Comparison of ENCODE assay signal across 17 mouse cellular contexts in genomic region chr8:12398011-12398945, GRCm38 (mm10). TPM values are rescaled to one million over a fixed set of nuclear protein-coding genes. Genes with fewer than 3 reads are reported as not detected.
DNase-seq lines count a peak whose midpoint lies in the region; ATAC-seq lines count a peak whose summit lies in the region.
"Had no signal": no experiment of that assay in that cellular context is flagged by ENCODE, and none has a peak within 500 bp of the region (broad histone marks: within the 10 kb centered on the region; RNA-seq: fewer than 3 reads in every experiment).

No protein-coding gene starts in this region.

- peak overlapping the region; percentile 98 for H3K9ac ChIP-seq in forebrain, embryonic 12.5 days
- H3K9ac ChIP-seq in hindbrain, embryonic 16.5 days (ENCODE audit: low read depth, low read length): 0 out of 2 replicates have a peak overlapping the region, but pooled peaks have one; percentile 13
- H3K9ac ChIP-seq in neural tube, embryonic 11.5 days (ENCODE audit: low read length): peak overlapping the region; percentile 84
- H3K9ac ChIP-seq: lung, embryonic 15.5 days had no signal

- H3K4me3 ChIP-seq in forebrain, embryonic 12.5 days (replicated peaks): peak overlapping the region; percentile 89
- peak overlapping the region; percentile 48 for H3K4me3 ChIP-seq in hindbrain, embryonic 16.5 days (ENCODE audit: low read length)
- H3K4me3 ChIP-seq in neural tube, embryonic 11.5 days (ENCODE audit: low read depth, low read length): peak overlapping the region; percentile 67
- H3K4me3 ChIP-seq: megakaryocyte, embryonic 14.5 days had no signal

- 1% methylated on average over 21 of the region's 21 CpGs for whole genome bisulfite sequencing in forebrain, embryonic 12.5 days
- WGBS in hindbrain, embryonic 16.5 days: 4% methylated on average over 21 of the region's 21 CpGs
- 2% methylated on average over 21 of the region's 21 CpGs for WGBS in neural tube, embryonic 11.5 days

- DNase-seq in heart, adult 11 months: peak; percentile 53
- DNase-seq in heart, adult 18-20 months: no peak
- DNase-seq in neural tube, embryonic 11.5 days (ENCODE audit: low spot score): no peak
- DNase-seq in ovary, adult 18-20 months (ENCODE audit: low spot score): no peak
- DNase-seq in testis, postnatal 10 days (ENCODE audit: low spot score): no peak
- no peak for DNase-seq in layer of hippocampus, postnatal 14 days (ENCODE audit: low spot score in 2 of 2)
- DNase-seq: kidney, postnatal 10 days; liver; right cerebral cortex, adult 18-20 months; thymus, postnatal 25 days had no signal

- no peak for ATAC-seq in forebrain, embryonic 12.5 days (ENCODE audit: low FRiP score)
- ATAC-seq in hindbrain, embryonic 16.5 days: no peak
- ATAC-seq in neural tube, embryonic 11.5 days (ENCODE audit: insufficient read depth, low FRiP score, low TSS enrichment): no peak

- no peaks in the 10 kb centered on the region for H3K9me3 ChIP-seq in forebrain, embryonic 12.5 days
- no peaks in the 10 kb centered on the region for H3K9me3 ChIP-seq in hindbrain, embryonic 16.5 days (ENCODE audit: control insufficient read depth, low read length)
- no peaks in the 10 kb centered on the region for H3K9me3 ChIP-seq in neural tube, embryonic 11.5 days (ENCODE audit: control insufficient read depth, low read length)
- H3K9me3 ChIP-seq: lung, embryonic 15.5 days; megakaryocyte, embryonic 14.5 days had no signal

- peak overlapping the region; percentile 99 for H3K27ac ChIP-seq in forebrain, embryonic 12.5 days
- H3K27ac ChIP-seq in hindbrain, embryonic 16.5 days (ENCODE audit: low read depth, low read length): 0 out of 2 replicates have a peak overlapping the region, but pooled peaks have one; percentile 1
- no peak overlapping the region for H3K27ac ChIP-seq in neural tube, embryonic 11.5 days (ENCODE audit: low read depth, low read length)
- H3K27ac ChIP-seq: lung, embryonic 15.5 days had no signal

- H3K4me1 ChIP-seq in forebrain, embryonic 12.5 days: peaks cover 59% of the 10 kb centered on the region
- peaks cover 16% of the 10 kb centered on the region for H3K4me1 ChIP-seq in hindbrain, embryonic 16.5 days (ENCODE audit: control insufficient read depth, insufficient read depth, low read depth, low read length)
- H3K4me1 ChIP-seq in neural tube, embryonic 11.5 days (ENCODE audit: control insufficient read depth, insufficient read depth, low read length): peaks cover 31% of the 10 kb centered on the region

- H3K36me3 ChIP-seq in forebrain, embryonic 12.5 days (replicated peaks): no peaks in the 10 kb centered on the region; the same call in 1 of the 2 replicates
- no peaks in the 10 kb centered on the region for H3K36me3 ChIP-seq in hindbrain, embryonic 16.5 days (ENCODE audit: control insufficient read depth, insufficient read depth, low read length)
- H3K36me3 ChIP-seq in neural tube, embryonic 11.5 days (ENCODE audit: control insufficient read depth, insufficient read depth, low read length): no peaks in the 10 kb centered on the region
- H3K36me3 ChIP-seq: lung, embryonic 15.5 days had no signal

- H3K4me2 ChIP-seq in forebrain, embryonic 12.5 days: peak overlapping the region; percentile 82
- peak overlapping the region; percentile 0 for H3K4me2 ChIP-seq in hindbrain, embryonic 16.5 days (ENCODE audit: low read length)
- peak overlapping the region; percentile 67 for H3K4me2 ChIP-seq in neural tube, embryonic 11.5 days (ENCODE audit: low read depth)

- H3K27me3 ChIP-seq in forebrain, embryonic 12.5 days: peaks cover 34% of the 10 kb centered on the region
- peaks cover 36% of the 10 kb centered on the region for H3K27me3 ChIP-seq in hindbrain, embryonic 16.5 days (replicated peaks; ENCODE audit: control insufficient read depth, insufficient read depth, low read length)
- peaks cover 82% of the 10 kb centered on the region for H3K27me3 ChIP-seq in neural tube, embryonic 11.5 days (ENCODE audit: control insufficient read depth, insufficient read depth, low read length)

RNA-seq across cellular contexts. Expression of gene Sox1, which starts 3.2 kb away (rescaled TPM):
- not detected for total RNA-seq in heart, adult 18-20 months (2021)
- polyA plus RNA-seq in forebrain, embryonic 12.5 days (2016; fragmentation: Nextera tagmentation; extraction: Ambion mirVana): 9.6 and 11.0 TPM in 2 replicates
- 1.2 and 1.4 TPM in 2 replicates for polyA plus RNA-seq in hindbrain, embryonic 16.5 days (2015; fragmentation: Nextera tagmentation; extraction: Ambion mirVana)
- 1.9 and 2.2 TPM in 2 replicates for polyA plus RNA-seq in neural tube, embryonic 11.5 days (2014; fragmentation: Nextera tagmentation; extraction: Ambion mirVana)
- total RNA-seq in layer of hippocampus, postnatal 14 days (2021): 10 to 100 TPM; 11.0 to 12.7 TPM
- total RNA-seq: common myeloid progenitor, adult 5-6 weeks; heart, adult 8-10 months; MEL had no signal
- polyA plus RNA-seq: lung, embryonic 15.5 days had no signal

Comparison
In these comparisons a context has a peak if more than half of its experiments do, and no peak if none do; other contexts are left out.
1. H3K4me2 ChIP-seq: peak in every context shown above with its lines; median percentile 82 in forebrain, embryonic 12.5 days; 67 in neural tube, embryonic 11.5 days; 0 in hindbrain, embryonic 16.5 days.
2. H3K9ac ChIP-seq: peak in every context shown above with its lines; median percentile 98 in forebrain, embryonic 12.5 days; 84 in neural tube, embryonic 11.5 days; 13 in hindbrain, embryonic 16.5 days.